Mouse (Mus musculus) ES-Bruce4 (cell line): Measurements from ENCODE around the gene Ghrhr. TPM values are rescaled to one million over a fixed set of nuclear protein-coding genes. Genes with fewer than 3 reads are reported as not detected.

Experiments
- H3K27ac ChIP-seq: 2 replicates; pipeline ENCODE4 v1.5.1; 2012; ENCODE audit warnings: low read length, inconsistent platforms; ENCODE audit not compliant: insufficient read depth
- H3K27me3 ChIP-seq: 2 replicates; pipeline ENCODE4 v1.6.1; 2012; ENCODE audit warnings: mild to moderate bottlenecking, low read length, inconsistent platforms; ENCODE audit not compliant: control insufficient read depth, poor library complexity, insufficient read depth, severe bottlenecking
- H3K36me3 ChIP-seq: 2 replicates; pipeline ENCODE4 v1.6.1; 2012; ENCODE audit warnings: inconsistent platforms, mild to moderate bottlenecking, low read length, moderate library complexity; ENCODE audit not compliant: control insufficient read depth, poor library complexity, insufficient read depth, severe bottlenecking
- H3K4me1 ChIP-seq: one replicate; pipeline ENCODE4 v1.8.1; 2011; ENCODE audit warnings: low read length; ENCODE audit not compliant: control insufficient read depth, insufficient read depth
- H3K4me3 ChIP-seq: 2 replicates; pipeline ENCODE4 v1.5.1; 2011; ENCODE audit warnings: low read depth, mild to moderate bottlenecking, low read length
- H3K9ac ChIP-seq: 2 replicates; pipeline ENCODE4 v1.6.1; 2012; ENCODE audit warnings: low read depth, mild to moderate bottlenecking, inconsistent platforms; ENCODE audit not compliant: poor library complexity, severe bottlenecking
- H3K9me3 ChIP-seq: replicated peaks from 2 replicates; pipeline ENCODE4 v1.6.1; 2012; ENCODE audit warnings: mild to moderate bottlenecking, low read length, inconsistent platforms; ENCODE audit not compliant: control insufficient read depth, poor library complexity, insufficient read depth, severe bottlenecking
- CTCF ChIP-seq: IDR thresholded peaks from one replicate; pipeline ENCODE4 v1.8.1; 2011; ENCODE audit warnings: low read depth, low read length
- EP300 ChIP-seq: IDR thresholded peaks from 2 replicates; pipeline ENCODE4 v1.6.1; 2011; ENCODE audit warnings: low read depth, low read length; ENCODE audit not compliant: insufficient read depth
- POLR2A ChIP-seq: IDR thresholded peaks from one replicate; pipeline ENCODE4 v1.8.1; 2011; ENCODE audit warnings: low read length; ENCODE audit not compliant: insufficient read depth
- polyA plus RNA-seq: library from polyadenylated mRNA; stranded (reverse); fragments of >200 nt; gene quantifications from 2 replicates; pipeline ENCODE4 v1.2.4, GENCODE M21; 2011; ENCODE audit warnings: low read depth; ENCODE audit not compliant: missing spikeins, insufficient read depth, insufficient read length

Ghrhr gene
- not detected in 2 replicates for polyA plus RNA-seq

- H3K36me3 ChIP-seq, result no peaks in the 10 kb centered on the region
- no peaks in the 10 kb centered on the region for H3K27me3 ChIP-seq
- no peaks in the 10 kb centered on the region for H3K4me1 ChIP-seq
- no peak within 1 kb of the TSS for H3K27ac ChIP-seq
- no peak within 1 kb of the TSS for H3K9ac ChIP-seq
- no peaks in the 10 kb centered on the region for H3K9me3 ChIP-seq
- no peak within 1 kb of the TSS for H3K4me3 ChIP-seq
- TF ChIP-seq CTCF, result no peak
- TF ChIP-seq EP300, result no peak
- no peak for TF ChIP-seq POLR2A
These were observed at the start of gene Ghrhr for GRCm38 (mm10) chr6:55376076-55376475. TSS of gene Ghrhr (plus strand) at chr6:55376295.

- H3K9ac ChIP-seq, result no peak overlapping the region
- no peak for TF ChIP-seq EP300
- no peak for TF ChIP-seq CTCF
- TF ChIP-seq POLR2A, result no peak
- no peaks in the 10 kb centered on the region for H3K36me3 ChIP-seq
- H3K4me3 ChIP-seq, result no peak overlapping the region
- no peaks in the 10 kb centered on the region for H3K4me1 ChIP-seq
- H3K27me3 ChIP-seq, result no peaks in the 10 kb centered on the region
- no peak overlapping the region for H3K27ac ChIP-seq
- no peaks in the 10 kb centered on the region for H3K9me3 ChIP-seq
These were observed 49.8 kb upstream of the Ghrhr start for GRCm38 (mm10) chr6:55326299-55326698.

- H3K27ac ChIP-seq, result no peak overlapping the region
- H3K4me1 ChIP-seq, result no peaks in the 10 kb centered on the region
- no peak overlapping the region for H3K4me3 ChIP-seq
- no peak overlapping the region for H3K9ac ChIP-seq
- H3K9me3 ChIP-seq, result no peaks in the 10 kb centered on the region
- no peak for TF ChIP-seq CTCF
- no peak for TF ChIP-seq POLR2A
- no peak for TF ChIP-seq EP300
- H3K36me3 ChIP-seq, result no peaks in the 10 kb centered on the region
- no peaks in the 10 kb centered on the region for H3K27me3 ChIP-seq
These were observed 48.8 kb upstream of the Ghrhr start for GRCm38 (mm10) chr6:55327326-55327725.

GRCm38 (mm10) chr6:55328179-55328578, 47.9 kb upstream of the Ghrhr start:
- Histone ChIP-seq H3K27me3 (no peaks in the 10 kb centered on the region), H3K4me3 (no peak overlapping the region), H3K9ac (no peak overlapping the region), H3K4me1 (no peaks in the 10 kb centered on the region), H3K36me3 (no peaks in the 10 kb centered on the region), H3K9me3 (no peaks in the 10 kb centered on the region), H3K27ac (no peak overlapping the region)
- TF ChIP-seq CTCF (no peak), EP300 (no peak), POLR2A (no peak)

- Histone ChIP-seq H3K4me1 (no peaks in the 10 kb centered on the region), H3K27me3 (no peaks in the 10 kb centered on the region), H3K9ac (no peak overlapping the region), H3K9me3 (no peaks in the 10 kb centered on the region), H3K36me3 (no peaks in the 10 kb centered on the region), H3K27ac (no peak overlapping the region), H3K4me3 (no peak overlapping the region)
- no peak for TF ChIP-seq EP300
- no peak for TF ChIP-seq POLR2A
- no peak for TF ChIP-seq CTCF
These were observed 44.8 kb upstream of the Ghrhr start for GRCm38 (mm10) chr6:55331315-55331714.

- Histone ChIP-seq H3K27me3 (no peaks in the 10 kb centered on the region), H3K4me1 (no peaks in the 10 kb centered on the region), H3K9ac (no peak overlapping the region), H3K36me3 (no peaks in the 10 kb centered on the region), H3K4me3 (no peak overlapping the region), H3K9me3 (no peaks in the 10 kb centered on the region), H3K27ac (no peak overlapping the region)
- TF ChIP-seq EP300, result no peak
- no peak for TF ChIP-seq CTCF
- no peak for TF ChIP-seq POLR2A
These were observed 43.9 kb upstream of the Ghrhr start for GRCm38 (mm10) chr6:55332100-55332772.
